Mouse (Mus musculus) bone marrow macrophage, adult 2 months (primary cell): ENCODE data around the gene Dnase2b.

Experiments used
- CTCF ChIP-seq: IDR thresholded peaks from 2 replicates; pipeline ENCODE4 v1.5.1; 2012; ENCODE audit warnings: low read depth, mild to moderate bottlenecking, low read length, moderate library complexity
- POLR2A ChIP-seq: IDR thresholded peaks from 2 replicates; pipeline ENCODE4 v1.6.1; 2012; ENCODE audit warnings: mild to moderate bottlenecking, low read depth, low read length, borderline replicate concordance

GRCm38 (mm10) chr3:146583478-146583877, 31.9 kb downstream of the Dnase2b start:
- TF ChIP-seq CTCF, result no peak
- TF ChIP-seq POLR2A, result no peak
